Mouse (Mus musculus) forebrain, embryonic 14.5 days (tissue): Measurements from ENCODE around the gene Rspo1. TPM values are rescaled to one million over a fixed set of nuclear protein-coding genes. Genes with fewer than 3 reads are reported as not detected.
"Not testable (repeated sequence)": the region's sequence is repeated elsewhere in the genome, so short reads cannot be mapped to it uniquely, and the experiment has no call there.

Experiments used
- ATAC-seq: fragments of 200-750 bp; cut with Nextera tagmentation; 2 replicates; pipeline ENCODE4 v1.8.0; 2017; ENCODE audit warnings: mild to moderate bottlenecking, moderate library complexity
- DNase-seq: peaks from one replicate; pipeline ENCODE4 v3.0.0-alpha.2; 2015; ENCODE audit warnings: low spot score
- H3K27ac ChIP-seq: fragments of 300-500 bp; sonication (generic); 2 replicates; pipeline ENCODE4 v1.5.1; 2014; ENCODE audit warnings: low read depth, mild to moderate bottlenecking, control low read depth, low read length, moderate library complexity
- H3K27me3 ChIP-seq: fragments of 300-500 bp; sonication (generic); replicated peaks from 2 replicates; pipeline ENCODE4 v1.6.1; 2014; ENCODE audit warnings: low read length, control low read depth, mixed read lengths; ENCODE audit not compliant: control insufficient read depth, insufficient read depth
- H3K36me3 ChIP-seq: fragments of 300-500 bp; sonication (generic); 2 replicates; pipeline ENCODE4 v1.6.1; 2014; ENCODE audit warnings: low read length, control low read depth; ENCODE audit not compliant: control insufficient read depth, insufficient read depth
- H3K4me1 ChIP-seq: fragments of 300-500 bp; sonication (generic); 2 replicates; pipeline ENCODE4 v1.6.1; 2014; ENCODE audit warnings: antibody characterized with exemption, low read length, control low read depth; ENCODE audit not compliant: control insufficient read depth, insufficient read depth
- H3K4me2 ChIP-seq: fragments of 300-500 bp; sonication (generic); 2 replicates; pipeline ENCODE4 v1.6.1; 2014; ENCODE audit warnings: mild to moderate bottlenecking, control low read depth, low read length
- H3K4me3 ChIP-seq: fragments of 300-500 bp; sonication (generic); 2 replicates; pipeline ENCODE4 v1.5.1; 2014; ENCODE audit warnings: low read depth, low read length, control low read depth
- H3K9ac ChIP-seq: fragments of 300-500 bp; sonication (generic); 2 replicates; pipeline ENCODE4 v1.6.1; 2014; ENCODE audit warnings: mild to moderate bottlenecking, low read length, control low read depth, moderate library complexity
- H3K9me3 ChIP-seq: fragments of 300-500 bp; sonication (generic); replicated peaks from 2 replicates; pipeline ENCODE4 v1.6.1; 2016; ENCODE audit warnings: low read length, control low read depth, mixed read lengths; ENCODE audit not compliant: control insufficient read depth
- WGBS: fragments of 180-500 bp; shearing (Covaris S2); extraction: QIAGEN DNeasy Blood & Tissue Kit; methylation state at CpG from one replicate; pipeline ENCODE4 v1.1.7; 2014; 5-methylcytosine and 5-hydroxymethylcytosine counted together
- polyA plus RNA-seq: library from polyadenylated mRNA; unstranded; fragments of >200 nt; fragmentation: Nextera tagmentation; extraction: Ambion mirVana; gene quantifications from 2 replicates; pipeline ENCODE4 v1.2.1, GENCODE M21; 2014

Rspo1 gene
- polyA plus RNA-seq: 1.8 and 2.4 TPM in 2 replicates

DNA sequence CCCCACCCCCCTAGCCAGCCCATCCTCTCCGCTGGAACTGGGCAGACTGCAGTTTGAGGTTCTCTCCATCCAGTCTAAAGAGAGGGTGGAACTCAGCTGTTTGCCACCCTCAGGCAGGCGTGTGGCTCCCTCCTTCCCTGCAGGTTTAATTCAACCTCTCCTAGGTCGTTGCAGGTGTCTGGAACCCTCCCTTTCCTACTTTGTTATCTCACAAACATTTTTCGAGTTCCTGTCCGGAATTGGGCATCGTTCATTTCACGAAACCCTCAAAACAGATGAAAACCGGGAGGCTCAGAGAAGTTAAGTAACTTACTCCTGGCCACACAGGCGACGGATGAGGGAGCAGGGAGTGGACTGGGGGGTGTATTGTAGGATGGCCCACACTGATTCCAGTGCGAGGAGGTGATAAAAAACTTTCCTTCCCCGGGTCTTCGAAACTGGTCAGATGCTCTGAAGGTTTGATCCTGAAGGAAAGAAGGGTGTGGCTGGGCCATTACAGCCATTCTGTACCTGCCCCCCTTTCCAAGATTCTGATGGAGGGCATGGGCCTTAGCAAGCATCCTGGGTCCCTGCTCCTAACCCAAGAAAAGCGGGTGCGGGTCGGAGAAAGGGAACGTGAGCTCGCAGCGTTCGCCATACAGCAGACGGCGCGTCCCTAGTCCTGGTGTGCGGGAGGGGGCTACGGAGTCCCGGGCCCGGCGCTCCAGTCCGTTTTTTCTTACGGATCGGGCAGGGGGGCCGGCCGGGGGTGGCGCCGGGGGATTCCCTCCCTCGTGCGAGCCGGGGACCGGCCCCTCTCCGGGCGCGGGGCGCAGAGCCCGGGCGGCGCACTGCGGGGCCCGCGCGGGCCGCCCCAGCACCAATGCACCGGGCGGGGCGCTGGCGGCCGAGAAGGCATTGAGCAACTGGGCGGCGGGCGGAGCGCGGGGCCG, at the start of gene Rspo1:
Gene Rspo1 (plus strand): TSS at position 760 of the 932 bp plus-strand sequence.
- peak within 1 kb of the TSS; percentile 37 for H3K9ac ChIP-seq
- H3K4me1 ChIP-seq: peaks cover 5% of the 10 kb centered on the region
- no peak for DNase-seq
- peak within 1 kb of the TSS; percentile 51 for H3K4me2 ChIP-seq
- no peak within 1 kb of the TSS for H3K27ac ChIP-seq
- H3K9me3 ChIP-seq: no peaks in the 10 kb centered on the region
- WGBS: 1% methylated on average over 42 of the region's 62 CpGs
- peak; percentile 20; the same call in 1 of the 2 replicates for ATAC-seq
- no peaks in the 10 kb centered on the region for H3K36me3 ChIP-seq
- peaks cover 63% of the 10 kb centered on the region for H3K27me3 ChIP-seq
- H3K4me3 ChIP-seq: peak within 1 kb of the TSS; percentile 30

DNA sequence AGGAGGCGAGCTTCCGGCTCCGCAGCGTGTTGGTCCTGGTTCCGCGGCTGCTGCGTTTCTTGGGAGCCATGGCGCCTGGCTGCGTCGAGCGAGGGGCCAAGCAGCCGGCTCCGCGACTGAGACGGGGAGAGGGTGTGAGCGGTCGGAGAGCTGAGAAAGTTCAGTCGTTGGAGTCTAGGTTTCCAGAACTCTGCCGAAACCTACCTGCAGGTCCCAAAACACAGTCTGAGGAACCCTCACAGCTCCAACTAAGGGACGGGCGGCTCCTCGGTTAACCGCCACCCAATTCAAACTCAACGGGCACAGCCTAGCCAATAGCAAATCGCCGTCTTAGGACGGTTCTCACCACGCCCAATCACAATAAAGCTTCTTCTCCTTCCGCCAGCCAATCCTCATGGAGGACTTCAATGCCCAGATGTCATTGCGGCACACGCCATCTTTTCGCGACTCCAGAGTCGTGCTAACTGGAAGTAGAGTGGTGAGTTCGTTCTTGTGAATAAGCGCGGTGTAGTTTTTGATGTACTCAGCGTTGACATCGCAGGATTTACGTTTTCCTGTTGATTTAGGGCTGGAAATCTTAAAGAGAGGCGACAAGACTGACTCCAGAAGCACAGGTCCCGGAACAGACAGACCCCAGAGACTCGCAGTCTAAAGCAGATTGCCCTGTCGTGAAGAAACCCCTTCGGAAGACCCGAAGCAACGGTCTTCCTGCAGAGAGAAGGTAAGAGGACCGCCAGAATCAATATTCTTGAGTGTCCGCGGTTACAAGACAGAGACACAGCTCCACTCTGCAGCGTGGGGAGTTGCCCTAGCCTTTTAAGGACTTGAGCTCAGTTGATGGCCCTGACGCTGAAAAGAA, 49.4 kb upstream of the Rspo1 start, which contains the start of gene 9930104L06Rik:
Gene 9930104L06Rik (plus strand): TSS at position 436 of the 859 bp plus-strand sequence.
- Histone ChIP-seq H3K4me2 (peak within 1 kb of the TSS; percentile 81), H3K27me3 (no peaks in the 10 kb centered on the region), H3K9ac (peak within 1 kb of the TSS; percentile 76), H3K4me3 (peak within 1 kb of the TSS; percentile 84), H3K36me3 (peaks cover 24% of the 10 kb centered on the region), H3K9me3 (no peaks in the 10 kb centered on the region), H3K4me1 (peaks cover 12% of the 10 kb centered on the region), H3K27ac (no peak within 1 kb of the TSS)
- DNase-seq (peak; percentile 99), ATAC-seq (peak; percentile 100)
- WGBS: under 1% methylated on average over 52 of the region's 52 CpGs

- H3K4me2 ChIP-seq, H3K4me3 ChIP-seq, H3K9me3 ChIP-seq, H3K27ac ChIP-seq, DNase-seq, H3K27me3 ChIP-seq, ATAC-seq, H3K9ac ChIP-seq: not testable (repeated sequence)
- peaks cover 39% of the 10 kb centered on the region for H3K36me3 ChIP-seq
- WGBS: 89% methylated on average over 4 of the region's 4 CpGs
- H3K4me1 ChIP-seq: peaks cover 12% of the 10 kb centered on the region
Observed at GRCm38 (mm10) chr4:124939211-124939610, 47.0 kb upstream of the Rspo1 start, which contains the start of gene Cdca8. Cdca8 (minus strand) TSS chr4:124939311.

DNA sequence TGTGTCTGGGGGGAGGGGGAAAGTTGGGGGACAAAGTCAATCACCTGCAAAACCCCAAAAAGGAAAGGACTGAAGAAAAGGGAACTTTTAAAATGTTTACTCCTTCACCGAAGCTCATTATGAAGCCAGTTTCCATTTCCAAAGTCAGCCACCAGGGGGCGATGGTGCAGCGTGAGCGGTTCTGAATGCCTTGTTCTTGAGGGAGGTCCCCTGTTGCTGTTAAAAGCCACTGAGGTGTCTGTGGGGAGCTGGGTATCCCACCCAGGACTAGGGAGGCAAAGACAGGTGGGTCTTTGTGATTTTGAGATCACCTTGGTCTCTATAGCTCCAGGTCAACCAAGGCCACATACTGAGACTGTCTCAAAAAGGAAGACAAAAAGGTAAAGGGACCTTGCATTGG, 43.2 kb upstream of the Rspo1 start:
- H3K27me3 ChIP-seq: no peaks in the 10 kb centered on the region
- no peaks in the 10 kb centered on the region for H3K4me1 ChIP-seq
- 3% methylated on average over 4 of the region's 4 CpGs for WGBS
- ATAC-seq: no peak; the same call in 1 of the 2 replicates
- DNase-seq: peak; percentile 88
- H3K36me3 ChIP-seq: peaks cover 39% of the 10 kb centered on the region
- no peak overlapping the region for H3K4me2 ChIP-seq
- no peak overlapping the region for H3K4me3 ChIP-seq
- H3K9ac ChIP-seq: no peak overlapping the region
- no peaks in the 10 kb centered on the region for H3K9me3 ChIP-seq
- H3K27ac ChIP-seq: no peak overlapping the region

DNA sequence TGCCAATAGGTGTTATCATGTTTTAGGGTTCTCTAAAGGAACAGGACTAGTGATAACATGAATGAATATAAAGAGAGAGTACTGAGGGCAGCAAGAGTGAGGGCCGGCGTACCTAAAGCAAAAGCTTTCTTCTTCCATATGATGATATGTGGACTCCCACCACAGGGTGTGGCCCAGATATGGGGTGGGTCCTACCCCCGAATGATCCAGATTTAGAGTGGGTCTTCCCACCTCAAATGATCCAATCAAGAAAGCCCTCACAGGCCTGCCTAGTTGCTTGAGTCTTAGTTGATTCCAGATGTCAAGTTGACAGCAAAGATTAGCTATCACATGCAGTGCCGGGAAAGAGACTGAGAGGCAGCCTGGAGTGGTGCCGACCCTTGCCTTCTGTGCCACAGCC, 42.4 kb upstream of the Rspo1 start:
- Histone ChIP-seq H3K27ac (no peak overlapping the region), H3K9me3 (no peaks in the 10 kb centered on the region), H3K4me2 (no peak overlapping the region), H3K36me3 (peaks cover 35% of the 10 kb centered on the region), H3K4me1 (no peaks in the 10 kb centered on the region), H3K27me3 (no peaks in the 10 kb centered on the region), H3K9ac (no peak overlapping the region), H3K4me3 (no peak overlapping the region)
- WGBS: 91% methylated on average over 5 of the region's 5 CpGs
- ATAC-seq: no peak
- no peak for DNase-seq

GRCm38 (mm10) chr4:124944961-124945360, 41.3 kb upstream of the Rspo1 start:
- 49% methylated on average over 2 of the region's 2 CpGs for WGBS
- Histone ChIP-seq H3K27me3 (no peaks in the 10 kb centered on the region), H3K9ac (no peak overlapping the region), H3K36me3 (peaks cover 28% of the 10 kb centered on the region), H3K9me3 (no peaks in the 10 kb centered on the region), H3K4me3 (no peak overlapping the region), H3K27ac (no peak overlapping the region), H3K4me1 (no peaks in the 10 kb centered on the region), H3K4me2 (no peak overlapping the region)
- ATAC-seq: no peak
- DNase-seq: peak; percentile 13

DNA sequence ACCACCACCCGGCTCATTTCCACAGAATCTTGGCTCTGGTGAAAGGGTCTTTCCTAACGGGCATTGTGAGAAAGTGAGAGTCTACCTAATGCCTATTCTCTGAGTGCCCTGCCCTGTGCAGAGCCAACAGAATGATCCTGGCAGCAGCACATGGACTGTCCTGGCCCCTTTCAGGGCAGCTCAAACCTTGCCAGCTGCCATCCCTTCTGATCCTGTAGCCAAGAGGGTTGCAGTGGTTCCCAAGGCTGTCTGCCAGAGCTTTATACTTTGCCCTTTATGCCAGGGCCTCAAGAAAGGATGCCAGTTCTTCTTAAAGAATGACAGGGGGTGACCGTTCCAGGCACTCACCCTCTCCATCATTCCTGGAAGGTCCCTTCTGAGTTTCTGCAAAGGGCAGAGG, 36.7 kb upstream of the Rspo1 start:
- Histone ChIP-seq H3K36me3 (no peaks in the 10 kb centered on the region), H3K4me2 (no peak overlapping the region), H3K9me3 (no peaks in the 10 kb centered on the region), H3K4me1 (no peaks in the 10 kb centered on the region), H3K9ac (no peak overlapping the region), H3K27ac (no peak overlapping the region), H3K27me3 (no peaks in the 10 kb centered on the region), H3K4me3 (no peak overlapping the region)
- DNase-seq: peak; percentile 49
- WGBS: 57% methylated on average over 3 of the region's 3 CpGs
- no peak for ATAC-seq

GRCm38 (mm10) chr4:124950181-124951035, 35.8 kb upstream of the Rspo1 start:
- WGBS: 84% methylated on average over 21 of the region's 21 CpGs
- no peaks in the 10 kb centered on the region for H3K36me3 ChIP-seq
- no peak overlapping the region for H3K27ac ChIP-seq
- H3K4me3 ChIP-seq: no peak overlapping the region
- H3K9ac ChIP-seq: no peak overlapping the region
- no peaks in the 10 kb centered on the region for H3K4me1 ChIP-seq
- ATAC-seq: no peak
- no peak overlapping the region for H3K4me2 ChIP-seq
- H3K9me3 ChIP-seq: no peaks in the 10 kb centered on the region
- DNase-seq: no peak
- H3K27me3 ChIP-seq: no peaks in the 10 kb centered on the region
